Comparison of ENCODE assay signal across 27 mouse cellular contexts in genomic region chr4:127198609-127199008, GRCm38 (mm10). TPM values are rescaled to one million over a fixed set of nuclear protein-coding genes. Genes with fewer than 3 reads are reported as not detected.
A peak's percentile ranks its signal among the peaks of the same experiment; 100 is the strongest.
DNase-seq lines count a peak whose midpoint lies in the region; ATAC-seq and TF ChIP-seq lines count a peak whose summit lies in the region.
"Had no signal": no experiment of that assay in that cellular context is flagged by ENCODE, and none has a peak within 500 bp of the region (broad histone marks: within the 10 kb centered on the region; RNA-seq: fewer than 3 reads in every experiment).

No protein-coding gene starts in this region.

- H3K27me3 ChIP-seq in hindbrain, embryonic 10.5 days (ENCODE audit: insufficient read depth, poor library complexity, severe bottlenecking): peaks cover 4% of the 10 kb centered on the region; the same call in 1 of the 2 replicates
- peaks cover 6% of the 10 kb centered on the region; the same call in 1 of the 2 replicates for H3K27me3 ChIP-seq in hindbrain, embryonic 12.5 days
- H3K27me3 ChIP-seq in midbrain, embryonic 10.5 days (ENCODE audit: low read depth, poor library complexity, severe bottlenecking): peaks cover 4% of the 10 kb centered on the region; the same call in 1 of the 2 replicates
- no peaks in the 10 kb centered on the region for H3K27me3 ChIP-seq in midbrain, embryonic 16.5 days (ENCODE audit: control insufficient read depth, insufficient read depth, low read depth, low read length)
- no peaks in the 10 kb centered on the region for H3K27me3 ChIP-seq in forebrain, embryonic 14.5 days (replicated peaks; ENCODE audit: control insufficient read depth, insufficient read depth, low read length)
- H3K27me3 ChIP-seq: forebrain, embryonic 12.5 days; liver, embryonic 15.5 days; neural tube, embryonic 15.5 days had no signal

- peaks cover 35% of the 10 kb centered on the region for H3K4me1 ChIP-seq in hindbrain, embryonic 10.5 days (replicated peaks)
- peaks cover 11% of the 10 kb centered on the region for H3K4me1 ChIP-seq in hindbrain, embryonic 12.5 days
- peaks cover 30% of the 10 kb centered on the region for H3K4me1 ChIP-seq in midbrain, embryonic 10.5 days
- H3K4me1 ChIP-seq in midbrain, embryonic 16.5 days (ENCODE audit: control insufficient read depth, insufficient read depth, low read length): no peaks in the 10 kb centered on the region; the same call in 1 of the 2 replicates
- peaks cover 18 to 32% of the 10 kb centered on the region in 2 experiments for H3K4me1 ChIP-seq in ES-E14 (ENCODE audit: control insufficient read depth in 2 of 2, insufficient read depth in 2 of 2, low read length in 2 of 2, poor library complexity in 1 of 2)
- peaks cover 7% of the 10 kb centered on the region for H3K4me1 ChIP-seq in forebrain, embryonic 14.5 days (ENCODE audit: control insufficient read depth, insufficient read depth, low read length)
- H3K4me1 ChIP-seq: liver, embryonic 15.5 days had no signal

- H3K9ac ChIP-seq in hindbrain, embryonic 12.5 days: no peak overlapping the region
- no peak overlapping the region for H3K9ac ChIP-seq in midbrain, embryonic 16.5 days (ENCODE audit: low read depth, low read length)
- H3K9ac ChIP-seq in ES-E14 (ENCODE audit: insufficient read depth, low read depth, low read length, poor library complexity, severe bottlenecking): no peak overlapping the region
- H3K9ac ChIP-seq in forebrain, embryonic 14.5 days (ENCODE audit: low read length): no peak overlapping the region
- H3K9ac ChIP-seq: forebrain, embryonic 12.5 days; limb, embryonic 12.5 days; liver, embryonic 15.5 days; lung, embryonic 14.5 days; neural tube, embryonic 15.5 days had no signal

- no peak for ATAC-seq in hindbrain, embryonic 12.5 days (ENCODE audit: low FRiP score)
- ATAC-seq in midbrain, embryonic 16.5 days: no peak
- no peak for ATAC-seq in forebrain, embryonic 14.5 days

- in situ Hi-C loops in ES-E14 (cut with MboI; ENCODE audit: low sequenced_read_pairs in 2 of 2, unreplicated experiment in 2 of 2): no loop called here

- DNase-seq in hindbrain, embryonic 10.5 days (ENCODE audit: low spot score): no peak
- no peak for DNase-seq in midbrain, embryonic 10.5 days (ENCODE audit: low spot score)
- DNase-seq in ES-E14 (ENCODE audit: low read depth, low spot score): no peak
- no peak for DNase-seq in forebrain, embryonic 14.5 days (ENCODE audit: low spot score)
- no peak for DNase-seq in thymus, adult 18-20 months
- DNase-seq: adrenal gland, postnatal 10 days; cerebellum, adult 18-20 months; cerebellum, postnatal 14 days; gastrocnemius, postnatal 10 days; heart, postnatal 14 days; kidney, adult 2 months; kidney, postnatal 36 days; layer of hippocampus, postnatal 36 days; lung, embryonic 14.5 days; lung, postnatal 14 days; right cerebral cortex, adult 18-20 months; spleen, adult 18-20 months; thymus, postnatal 25 days had no signal

- 24% methylated on average over 6 of the region's 6 CpGs for WGBS in hindbrain, embryonic 10.5 days
- 33% methylated on average over 6 of the region's 6 CpGs for WGBS in hindbrain, embryonic 12.5 days
- WGBS in midbrain, embryonic 10.5 days: 23% methylated on average over 6 of the region's 6 CpGs
- 26% methylated on average over 6 of the region's 6 CpGs for WGBS in midbrain, embryonic 16.5 days
- WGBS in forebrain, embryonic 14.5 days: 19% methylated on average over 6 of the region's 6 CpGs

- H3K27ac ChIP-seq in hindbrain, embryonic 10.5 days: 0 out of 2 replicates have a peak overlapping the region, but pooled peaks have one; percentile 47
- no peak overlapping the region for H3K27ac ChIP-seq in hindbrain, embryonic 12.5 days
- 0 out of 2 replicates have a peak overlapping the region, but pooled peaks have one; percentile 19 for H3K27ac ChIP-seq in midbrain, embryonic 10.5 days (replicated peaks)
- no peak overlapping the region for H3K27ac ChIP-seq in midbrain, embryonic 16.5 days (ENCODE audit: low read length)
- peak overlapping the region; percentile 65; the same call in 1 of the 2 replicates for H3K27ac ChIP-seq in ES-E14 (ENCODE audit: insufficient read depth, low read depth, low read length, poor library complexity, severe bottlenecking)
- no peak overlapping the region for H3K27ac ChIP-seq in forebrain, embryonic 14.5 days (ENCODE audit: low read depth, low read length)
- H3K27ac ChIP-seq: forebrain, embryonic 12.5 days; limb, embryonic 12.5 days; liver, embryonic 15.5 days; neural tube, embryonic 15.5 days had no signal

- H3K9me3 ChIP-seq in hindbrain, embryonic 10.5 days: no peaks in the 10 kb centered on the region
- H3K9me3 ChIP-seq in hindbrain, embryonic 12.5 days (replicated peaks): no peaks in the 10 kb centered on the region
- H3K9me3 ChIP-seq in midbrain, embryonic 10.5 days (replicated peaks): no peaks in the 10 kb centered on the region
- H3K9me3 ChIP-seq in midbrain, embryonic 16.5 days (replicated peaks; ENCODE audit: control insufficient read depth, low read length, poor library complexity, severe bottlenecking): no peaks in the 10 kb centered on the region
- H3K9me3 ChIP-seq in ES-E14 (ENCODE audit: control insufficient read depth, insufficient read depth, low read depth, low read length): no peaks in the 10 kb centered on the region
- no peaks in the 10 kb centered on the region for H3K9me3 ChIP-seq in forebrain, embryonic 14.5 days (replicated peaks; ENCODE audit: control insufficient read depth, low read length)
- H3K9me3 ChIP-seq: forebrain, embryonic 12.5 days; limb, embryonic 12.5 days; liver, embryonic 15.5 days; neural tube, embryonic 15.5 days had no signal

- no peak overlapping the region for H3K4me3 ChIP-seq in hindbrain, embryonic 10.5 days
- H3K4me3 ChIP-seq in hindbrain, embryonic 12.5 days: no peak overlapping the region
- H3K4me3 ChIP-seq in midbrain, embryonic 10.5 days: no peak overlapping the region
- no peak overlapping the region for H3K4me3 ChIP-seq in midbrain, embryonic 16.5 days (ENCODE audit: low read depth, low read length)
- H3K4me3 ChIP-seq in ES-E14 (ENCODE audit: insufficient read depth in 1 of 2, low read depth in 1 of 2, low read length in 2 of 2, poor library complexity in 1 of 2, severe bottlenecking in 1 of 2): peak overlapping the region in 1 of 2 experiments; percentile 19; a peak in 2 of 4 replicates
- H3K4me3 ChIP-seq in forebrain, embryonic 14.5 days (ENCODE audit: low read depth, low read length): no peak overlapping the region
- H3K4me3 ChIP-seq: erythroblast, embryonic 14.5 days; forebrain, embryonic 12.5 days; limb, embryonic 12.5 days; liver, embryonic 15.5 days; neural tube, embryonic 15.5 days had no signal

- H3K36me3 ChIP-seq in hindbrain, embryonic 10.5 days: peaks cover 11% of the 10 kb centered on the region; the same call in 1 of the 2 replicates
- peaks cover 12% of the 10 kb centered on the region for H3K36me3 ChIP-seq in hindbrain, embryonic 12.5 days
- peaks cover 6% of the 10 kb centered on the region; the same call in 1 of the 2 replicates for H3K36me3 ChIP-seq in midbrain, embryonic 10.5 days
- peaks cover 14% of the 10 kb centered on the region for H3K36me3 ChIP-seq in midbrain, embryonic 16.5 days (ENCODE audit: control insufficient read depth, insufficient read depth, low read length)
- peaks cover 6% of the 10 kb centered on the region; the same call in 1 of the 2 replicates for H3K36me3 ChIP-seq in ES-E14 (ENCODE audit: control insufficient read depth, insufficient read depth, low read length, poor library complexity, severe bottlenecking)
- H3K36me3 ChIP-seq in forebrain, embryonic 14.5 days (ENCODE audit: control insufficient read depth, insufficient read depth, low read length): 0 out of 2 replicates have a peak, but pooled peaks cover 3% of the 10 kb centered on the region
- H3K36me3 ChIP-seq: limb, embryonic 12.5 days; liver, embryonic 15.5 days had no signal

- no peak overlapping the region for H3K4me2 ChIP-seq in hindbrain, embryonic 12.5 days (replicated peaks)
- no peak overlapping the region for H3K4me2 ChIP-seq in midbrain, embryonic 16.5 days (ENCODE audit: low read length)
- no peak overlapping the region for H3K4me2 ChIP-seq in forebrain, embryonic 14.5 days (ENCODE audit: low read length)
- H3K4me2 ChIP-seq: forebrain, embryonic 12.5 days; limb, embryonic 12.5 days; liver, embryonic 15.5 days; lung, embryonic 14.5 days; neural tube, embryonic 15.5 days had no signal

TF ChIP-seq in ES-E14, 5 proteins besides CTCF, POLR2A, EP300 and RAD21:
- TF ChIP-seq CHD2 (IDR thresholded peaks at IDR 0.05; ENCODE audit: low read depth, low read length): no peak
- no peak for TF ChIP-seq ZNF384 (IDR thresholded peaks at IDR 0.05; ENCODE audit: low read depth, low read length)
- TF ChIP-seq HCFC1 (IDR thresholded peaks at IDR 0.05; ENCODE audit: borderline replicate concordance, insufficient read depth, low read length): no peak
- no peak for TF ChIP-seq MAFK (IDR thresholded peaks at IDR 0.05; ENCODE audit: insufficient read depth, low read depth, low read length)
- TF ChIP-seq ZC3H11A (IDR thresholded peaks at IDR 0.05; ENCODE audit: borderline replicate concordance, low read depth, low read length): no peak

RNA-seq across cellular contexts. Expression of gene Dlgap3, which starts 29.6 kb away (rescaled TPM):
- polyA plus RNA-seq in hindbrain, embryonic 10.5 days (2016; fragmentation: Nextera tagmentation; extraction: Ambion mirVana): 3.7 and 7.9 TPM in 2 replicates
- 12.5 and 13.3 TPM in 2 replicates for polyA plus RNA-seq in hindbrain, embryonic 12.5 days (2016; fragmentation: Nextera tagmentation; extraction: Ambion mirVana)
- 1.9 and 2.8 TPM in 2 replicates for polyA plus RNA-seq in midbrain, embryonic 10.5 days (2016; fragmentation: Nextera tagmentation; extraction: Ambion mirVana)
- 17.6 and 19.5 TPM in 2 replicates for polyA plus RNA-seq in midbrain, embryonic 16.5 days (2015; fragmentation: Nextera tagmentation; extraction: Ambion mirVana)
- 8.8 and 14.1 TPM in 2 replicates for total RNA-seq in ES-E14 (2012; rRNA removed)
- polyA plus RNA-seq in forebrain, embryonic 14.5 days (2014; fragmentation: Nextera tagmentation; extraction: Ambion mirVana): 8.4 and 10.8 TPM in 2 replicates
- total RNA-seq: granulocyte monocyte progenitor cell, adult 5-6 weeks; liver, adult 2 months had no signal
- polyA plus RNA-seq: erythroblast, embryonic 14.5 days had no signal

RNA-seq across cellular contexts. Expression of gene Smim12, which starts 45.0 kb away (rescaled TPM):
- polyA plus RNA-seq in hindbrain, embryonic 10.5 days (2016; fragmentation: Nextera tagmentation; extraction: Ambion mirVana): 78.7 and 81.1 TPM in 2 replicates
- polyA plus RNA-seq in hindbrain, embryonic 12.5 days (2016; fragmentation: Nextera tagmentation; extraction: Ambion mirVana): 44.7 and 50.6 TPM in 2 replicates
- 69.3 and 75.2 TPM in 2 replicates for polyA plus RNA-seq in midbrain, embryonic 10.5 days (2016; fragmentation: Nextera tagmentation; extraction: Ambion mirVana)
- 42.0 and 44.8 TPM in 2 replicates for polyA plus RNA-seq in midbrain, embryonic 16.5 days (2015; fragmentation: Nextera tagmentation; extraction: Ambion mirVana)
- 50.2 and 72.6 TPM in 2 replicates for total RNA-seq in ES-E14 (2012; rRNA removed)
- 53.2 and 61.1 TPM in 2 replicates for polyA plus RNA-seq in forebrain, embryonic 14.5 days (2014; fragmentation: Nextera tagmentation; extraction: Ambion mirVana)

Comparison
In these comparisons a context has a peak if more than half of its experiments do, and no peak if none do; other contexts are left out.
1. H3K27ac ChIP-seq: peak in hindbrain, embryonic 10.5 days (single experiment), midbrain, embryonic 10.5 days (single experiment) and ES-E14 (single experiment); none in hindbrain, embryonic 12.5 days (single experiment), midbrain, embryonic 16.5 days (single experiment) and forebrain, embryonic 14.5 days (single experiment).